Mouse (Mus musculus) gastrocnemius, adult 2 months (tissue): ENCODE results near the gene Dock10. TPM values are rescaled to one million over a fixed set of nuclear protein-coding genes. Genes with fewer than 3 reads are reported as not detected.

Experiments
- DNase-seq: peaks from one replicate; pipeline ENCODE4 v3.0.0; 2022
- H3K27ac ChIP-seq: fragments of 200-600 bp; 2 replicates; pipeline ENCODE4 v1.8.1; 2022; ENCODE audit warnings: mild to moderate bottlenecking
- H3K4me3 ChIP-seq: fragments of 200-600 bp; 2 replicates; pipeline ENCODE4 v1.8.1; 2022; ENCODE audit warnings: mild to moderate bottlenecking, moderate library complexity
- CTCF ChIP-seq: fragments of 200-600 bp; IDR thresholded peaks from 2 replicates; pipeline ENCODE4 v1.8.1; 2022; ENCODE audit warnings: antibody characterized with exemption, mild to moderate bottlenecking, moderate library complexity
- intact Hi-C: fragments of 180-260 bp; cut with DNase I; formaldehyde crosslinking; loops from one replicate; pipeline ENCODE4 v1.15.1; 2025
- total RNA-seq, 2 experiments: library from RNA; stranded (reverse); gene quantifications; 2 replicates each; pipeline ENCODE4 v1.2.3; 2021

The Dock10 gene
- total RNA-seq, 2 experiments from 2014 or later: 2.6 to 3.0 TPM

DNA sequence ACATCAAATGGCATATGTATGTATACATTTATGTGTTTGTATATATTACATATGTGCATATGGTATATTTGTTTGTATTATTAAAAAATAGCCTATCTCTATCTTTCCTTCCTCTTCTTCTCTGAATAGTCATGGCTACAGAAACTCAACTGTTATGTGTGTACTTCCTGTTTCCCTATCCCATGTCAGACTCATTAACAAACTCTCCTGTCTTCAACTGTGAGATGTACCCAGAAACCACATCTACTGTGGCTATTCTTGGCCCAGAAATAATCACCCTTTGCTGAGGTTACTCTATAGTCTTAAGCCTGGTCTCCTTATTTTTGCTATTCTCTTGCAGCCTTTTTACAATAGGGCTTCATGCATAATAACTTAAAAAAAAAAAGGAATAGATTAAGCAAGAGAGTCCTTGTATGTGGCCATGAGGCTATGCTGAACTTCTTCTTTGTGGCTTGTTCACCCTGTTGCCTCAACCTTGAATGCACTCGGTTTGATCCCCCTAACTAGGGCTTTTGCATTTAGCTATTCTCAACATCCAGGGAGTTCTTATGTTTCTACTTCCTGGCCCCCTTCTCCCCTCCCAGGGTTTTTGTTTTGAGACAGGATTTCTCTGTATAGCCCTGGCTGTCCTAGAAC, 306.3 kb downstream of the Dock10 start:
- DNase-seq: no peak
- no peak for TF ChIP-seq CTCF
- Histone ChIP-seq H3K4me3 (no peak overlapping the region), H3K27ac (no peak overlapping the region)
- intact Hi-C loops: no loop called here
